Mouse (Mus musculus) brain, adult 2 months (tissue): ENCODE results near the gene Ccdc155.
A peak's percentile ranks its signal among the peaks of the same experiment; 100 is the strongest.

ENCODE experiments used
- DNase-seq: peaks from one replicate; pipeline ENCODE4 v3.0.0; 2011; ENCODE audit warnings: low read depth, low spot score

Gene Ccdc155

GRCm38 (mm10) chr7:45204380-45205143, at the start of gene Ccdc155:
TSS of gene Ccdc155 (minus strand) at chr7:45204892.
- DNase-seq = peak; percentile 99

GRCm38 (mm10) chr7:45253806-45254205, 49.1 kb upstream of the Ccdc155 start:
- no peak for DNase-seq

- peak; percentile 40 for DNase-seq
Observed at GRCm38 (mm10) chr7:45247666-45248065, 43.0 kb upstream of the Ccdc155 start.

- DNase-seq = no peak
Observed at GRCm38 (mm10) chr7:45241389-45241749, 36.7 kb upstream of the Ccdc155 start.

GRCm38 (mm10) chr7:45240633-45241388, 36.1 kb upstream of the Ccdc155 start, which contains the start of gene Slc6a16:
TSS of gene Slc6a16 (plus strand) at chr7:45241085.
- peak; percentile 66 for DNase-seq

- no peak for DNase-seq
Observed at GRCm38 (mm10) chr7:45240109-45240508, 35.4 kb upstream of the Ccdc155 start.

- DNase-seq = no peak
Observed at GRCm38 (mm10) chr7:45238723-45239496, 34.2 kb upstream of the Ccdc155 start, which contains the start of gene Cd37. TSS of gene Cd37 (minus strand) at chr7:45239115.

GRCm38 (mm10) chr7:45237747-45238699, 33.3 kb upstream of the Ccdc155 start:
- no peak for DNase-seq

GRCm38 (mm10) chr7:45235656-45236180, 31.0 kb upstream of the Ccdc155 start:
- DNase-seq = no peak

- peak; percentile 57 for DNase-seq
Observed at GRCm38 (mm10) chr7:45234922-45235571, 30.4 kb upstream of the Ccdc155 start.

- peak; percentile 53 for DNase-seq
Observed at GRCm38 (mm10) chr7:45234333-45234841, 29.7 kb upstream of the Ccdc155 start.

GRCm38 (mm10) chr7:45233580-45234332, 29.1 kb upstream of the Ccdc155 start:
- peak; percentile 94 for DNase-seq

- DNase-seq = peak; percentile 82
Observed at GRCm38 (mm10) chr7:45232716-45233465, 28.2 kb upstream of the Ccdc155 start.

GRCm38 (mm10) chr7:45231941-45232340, 27.2 kb upstream of the Ccdc155 start:
- DNase-seq = no peak

GRCm38 (mm10) chr7:45231192-45231591, 26.5 kb upstream of the Ccdc155 start:
- no peak for DNase-seq

- no peak for DNase-seq
Observed at GRCm38 (mm10) chr7:45229459-45230203, 24.9 kb upstream of the Ccdc155 start.

- DNase-seq = no peak
Observed at GRCm38 (mm10) chr7:45229046-45229445, 24.4 kb upstream of the Ccdc155 start.

- DNase-seq = no peak
Observed at GRCm38 (mm10) chr7:45228548-45228947, 23.9 kb upstream of the Ccdc155 start.
